ENCODE assay signal across 14 mouse cellular contexts in the genomic region with DNA sequence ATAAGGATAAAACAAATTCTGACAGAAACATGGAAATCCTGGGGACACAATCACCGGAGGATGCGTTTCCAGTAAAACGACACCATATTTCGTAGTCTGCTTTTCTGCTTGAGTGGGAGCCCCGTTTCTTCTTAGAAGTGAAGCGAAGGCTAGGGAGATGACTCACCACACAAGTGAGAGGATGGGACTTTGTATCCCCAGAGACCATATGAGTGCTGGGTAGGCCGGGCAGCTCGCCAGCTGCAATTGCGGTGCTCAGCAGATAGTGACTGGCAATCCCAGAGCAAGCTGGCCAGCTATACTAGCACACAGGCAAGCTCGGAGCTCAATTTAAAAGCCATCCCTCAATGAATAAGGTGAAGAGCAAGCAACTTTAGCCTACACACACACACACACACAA. TPM values are rescaled to one million over a fixed set of nuclear protein-coding genes. Genes with fewer than 3 reads are reported as not detected.
DNase-seq lines count a peak whose midpoint lies in the region; ATAC-seq and TF ChIP-seq lines count a peak whose summit lies in the region.
"Had no signal": no experiment of that assay in that cellular context is flagged by ENCODE, and none has a peak within 500 bp of the region (broad histone marks: within the 10 kb centered on the region; RNA-seq: fewer than 3 reads in every experiment).

No protein-coding gene starts in this region.

- H3K4me3 ChIP-seq in myocyte = no peak overlapping the region
- H3K4me3 ChIP-seq: gastrocnemius, adult 2 months; hindbrain, embryonic 10.5 days; midbrain, embryonic 12.5 days had no signal

- H3K4me2 ChIP-seq in myocyte (ENCODE audit: low read depth) = peak overlapping the region; percentile 56
- H3K4me2 ChIP-seq: midbrain, embryonic 12.5 days had no signal

- no peak for TF ChIP-seq CTCF in Patski (IDR thresholded peaks at IDR 0.05)

- peak; percentile 11 to 23 for DNase-seq in cerebellum, postnatal 14 days
- no peak for DNase-seq in cerebellum, adult 18-20 months
- peak; percentile 38 for DNase-seq in Patski (ENCODE audit: low read depth, low spot score)
- peak; percentile 8 to 15 for DNase-seq in kidney, postnatal 4 days
- no peak for DNase-seq in adrenal gland, adult 2 months
- DNase-seq in heart, adult 11 months = no peak
- DNase-seq: gastrocnemius, adult 2 months; thymus, postnatal 36 days had no signal

- H3K27me3 ChIP-seq in Patski = no peaks in the 10 kb centered on the region
- H3K27me3 ChIP-seq in myocyte (ENCODE audit: control insufficient read depth, insufficient read depth, insufficient read length) = no peaks in the 10 kb centered on the region
- H3K27me3 ChIP-seq: midbrain, embryonic 12.5 days had no signal

- in situ Hi-C loops in Patski (cut with MboI; ENCODE audit: low pct_unique_long_range_greater_than_20kb) = no loop called here

- H3ac ChIP-seq in myocyte (ENCODE audit: control insufficient read depth, insufficient read length) = no peak overlapping the region

- no peak for ATAC-seq in Patski
- no peak for ATAC-seq in megakaryocyte progenitor cell, adult 5-6 weeks (replicated peaks; ENCODE audit: poor library complexity)

- CTCF ChIA-PET in Patski (lab: Charles Lee) = interaction anchor here (1.9 kb wide), 1 partner anchor 12 kb away, joined by 6 read pairs; no protein-coding TSS in a partner anchor

- H3K36me3 ChIP-seq in myocyte (ENCODE audit: control insufficient read depth, insufficient read depth) = no peaks in the 10 kb centered on the region
- H3K36me3 ChIP-seq: hindbrain, embryonic 10.5 days; midbrain, embryonic 12.5 days had no signal

- POLR2A ChIA-PET in Patski (lab: Charles Lee) = no interaction called here

- TF ChIP-seq POLR2A in myocyte (IDR thresholded peaks at IDR 0.05; ENCODE audit: insufficient read length, low read depth) = no peak

- H3K79me2 ChIP-seq in myocyte (ENCODE audit: control insufficient read depth, insufficient read depth) = no peaks in the 10 kb centered on the region

TF ChIP-seq in myocyte, 11 proteins besides CTCF, POLR2A, EP300 and RAD21:
- TF ChIP-seq CEBPB (IDR thresholded peaks at IDR 0.05; ENCODE audit: insufficient read depth, poor library complexity, severe bottlenecking) (0 out of 2 replicates have a peak, but pooled peaks have one; percentile 13), USF1 (IDR thresholded peaks at IDR 0.05; ENCODE audit: low read depth) (no peak), E2F4 (IDR thresholded peaks at IDR 0.05; ENCODE audit: insufficient read depth) (no peak), MYOD1 (IDR thresholded peaks at IDR 0.05; ENCODE audit: control insufficient read depth in 1 of 3, insufficient read length in 2 of 3, low read depth in 2 of 3) (no peak)

RNA-seq across cellular contexts. Expression of gene Mapk10, which starts 50.3 kb away (rescaled TPM):
- 0.23 TPM for polyA plus RNA-seq in Patski (2021)
- 0.05 TPM for polyA plus RNA-seq in myocyte (2012; fragmentation: generic; extraction: Trizol)
- not detected in 2 replicates for total RNA-seq in megakaryocyte progenitor cell, adult 5-6 weeks (2015)
- not detected in 2 replicates for total RNA-seq in megakaryocyte progenitor cell, adult 5-6 weeks (2017)
- total RNA-seq in adrenal gland, adult 2 months (2021) = 1 to 10 TPM; 7.2 to 7.4 TPM
- polyA plus RNA-seq in adrenal gland, adult 2 months (2012; rRNA removed) = 0.99 and 1.1 TPM in 2 replicates
- total RNA-seq: common myeloid progenitor, adult 5-6 weeks; liver, adult 2 months had no signal
- polyA plus RNA-seq: liver, adult 2 months had no signal

Comparison
In these comparisons a context has a peak if more than half of its experiments do, and no peak if none do; other contexts are left out.
1. DNase-seq: peak in cerebellum, postnatal 14 days (2 of 2), Patski (single experiment) and kidney, postnatal 4 days (2 of 2); none in cerebellum, adult 18-20 months (0 of 2), adrenal gland, adult 2 months (single experiment) and heart, adult 11 months (single experiment).